In the genomic region with DNA sequence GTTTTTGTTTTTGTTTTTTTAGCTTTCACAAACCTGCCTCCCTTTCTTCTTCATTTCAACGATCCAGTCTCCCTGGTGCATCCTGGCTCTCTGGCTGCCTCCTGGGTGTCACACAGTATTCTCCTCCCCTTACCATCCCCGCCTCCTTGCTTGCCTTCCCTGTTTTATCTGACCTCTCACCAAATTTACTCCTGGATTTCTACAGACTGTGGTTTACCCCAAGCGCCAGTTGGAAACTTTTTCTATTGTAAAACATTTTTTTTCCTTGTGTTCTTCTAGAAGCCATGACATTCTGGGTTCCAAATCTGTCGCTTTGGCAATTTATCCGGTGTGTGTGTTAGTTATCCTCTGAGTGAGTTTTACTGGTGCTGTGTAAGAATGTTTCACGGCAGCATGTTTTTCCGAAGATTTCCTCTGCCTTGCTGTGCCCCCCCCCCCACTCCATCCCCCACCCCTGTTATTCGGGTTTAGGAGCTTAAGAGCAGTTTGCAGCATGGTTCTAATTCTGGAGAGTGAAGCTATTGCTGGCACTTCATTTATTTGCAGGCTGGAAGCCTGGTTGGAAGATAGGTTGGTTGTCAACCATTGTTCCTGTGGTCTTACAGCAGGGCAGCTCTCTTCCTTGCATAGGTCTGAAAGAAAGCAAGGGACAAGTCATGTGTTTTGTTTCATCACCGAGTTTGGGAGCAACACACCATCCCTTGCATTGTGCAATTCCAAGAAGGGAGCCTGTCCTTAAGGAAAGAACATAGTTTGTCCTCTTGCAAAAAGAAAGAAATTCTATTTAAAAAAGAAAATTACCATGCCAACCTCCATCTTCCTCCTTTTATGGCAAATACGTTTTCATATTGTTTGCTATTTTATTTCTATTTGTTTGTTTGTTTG, we compare ENCODE assay signal across 21 mouse cellular contexts.
"Had no signal": no experiment of that assay in that cellular context is flagged by ENCODE, and none has a peak within 500 bp of the region (broad histone marks: within the 10 kb centered on the region; RNA-seq: fewer than 3 reads in every experiment).

No protein-coding gene starts in this region.

- H3K27ac ChIP-seq: kidney, postnatal 0 days; layer of hippocampus, adult 2 months; limb, embryonic 12.5 days; limb, embryonic 15.5 days; neural tube, embryonic 12.5 days; neural tube, embryonic 15.5 days; stomach, postnatal 0 days had no signal

- H3K4me1 ChIP-seq: limb, embryonic 12.5 days; limb, embryonic 15.5 days; neural tube, embryonic 12.5 days; neural tube, embryonic 15.5 days had no signal

- H3K4me2 ChIP-seq: limb, embryonic 12.5 days; limb, embryonic 15.5 days; liver, embryonic 13.5 days; lung, embryonic 14.5 days; midbrain, embryonic 11.5 days; neural tube, embryonic 12.5 days; neural tube, embryonic 15.5 days had no signal

- H3K9ac ChIP-seq: limb, embryonic 12.5 days; limb, embryonic 15.5 days; liver, embryonic 13.5 days; lung, embryonic 14.5 days; neural tube, embryonic 12.5 days; neural tube, embryonic 15.5 days had no signal

- H3K4me3 ChIP-seq: layer of hippocampus, adult 2 months; limb, embryonic 12.5 days; limb, embryonic 15.5 days; liver, embryonic 13.5 days; neural tube, embryonic 12.5 days; neural tube, embryonic 15.5 days had no signal

- H3K9me3 ChIP-seq: limb, embryonic 15.5 days; liver, embryonic 13.5 days; neural tube, embryonic 12.5 days; neural tube, embryonic 15.5 days had no signal

- H3K36me3 ChIP-seq: limb, embryonic 12.5 days; limb, embryonic 15.5 days; liver, embryonic 13.5 days; neural tube, embryonic 12.5 days; neural tube, embryonic 15.5 days had no signal

- H3K27me3 ChIP-seq: limb, embryonic 12.5 days; limb, embryonic 15.5 days; liver, embryonic 13.5 days; neural tube, embryonic 12.5 days; neural tube, embryonic 15.5 days had no signal

- ATAC-seq: intestine, postnatal 0 days had no signal

- DNase-seq: kidney, adult 2 months; kidney, postnatal 25 days; left cerebral cortex, postnatal 4 days; liver, embryonic 13.5 days; lung, embryonic 14.5 days; midbrain, embryonic 14.5 days; right cerebral cortex, adult 18-20 months; right cerebral cortex, postnatal 14 days; right cerebral cortex, postnatal 4 days; thymus, adult 2 months; thymus, postnatal 14 days; thymus, postnatal 4 days had no signal
